Mouse (Mus musculus) midbrain, embryonic 13.5 days (tissue): ENCODE data around the gene Tmem189. TPM values are rescaled to one million over a fixed set of nuclear protein-coding genes. Genes with fewer than 3 reads are reported as not detected.

Experiments
- ATAC-seq: fragments of 200-750 bp; cut with Nextera tagmentation; 2 replicates; pipeline ENCODE4 v1.8.0; 2017; ENCODE audit warnings: mild to moderate bottlenecking, moderate TSS enrichment, moderate library complexity
- H3K27ac ChIP-seq: fragments of 300-500 bp; sonication (generic); 2 replicates; pipeline ENCODE4 v1.5.1; 2015; ENCODE audit warnings: inconsistent platforms, mild to moderate bottlenecking, moderate library complexity
- H3K27me3 ChIP-seq: fragments of 300-500 bp; sonication (generic); 2 replicates; pipeline ENCODE4 v1.6.1; 2015; ENCODE audit warnings: mild to moderate bottlenecking, inconsistent platforms
- H3K36me3 ChIP-seq: fragments of 300-500 bp; sonication (generic); 2 replicates; pipeline ENCODE4 v1.6.1; 2015; ENCODE audit warnings: mild to moderate bottlenecking, inconsistent platforms
- H3K4me1 ChIP-seq: fragments of 300-500 bp; sonication (generic); replicated peaks from 2 replicates; pipeline ENCODE4 v1.6.1; 2015; ENCODE audit warnings: inconsistent platforms
- H3K4me2 ChIP-seq: fragments of 300-500 bp; sonication (generic); replicated peaks from 2 replicates; pipeline ENCODE4 v1.6.1; 2015; ENCODE audit warnings: moderate library complexity, mild to moderate bottlenecking, inconsistent platforms
- H3K4me3 ChIP-seq: fragments of 300-500 bp; sonication (generic); replicated peaks from 2 replicates; pipeline ENCODE4 v1.5.1; 2015; ENCODE audit warnings: mild to moderate bottlenecking, inconsistent platforms
- H3K9ac ChIP-seq: fragments of 300-500 bp; sonication (generic); replicated peaks from 2 replicates; pipeline ENCODE4 v1.6.1; 2015; ENCODE audit warnings: mild to moderate bottlenecking, inconsistent platforms
- H3K9me3 ChIP-seq: fragments of 300-500 bp; sonication (generic); 2 replicates; pipeline ENCODE4 v1.6.1; 2016; ENCODE audit warnings: mild to moderate bottlenecking, inconsistent platforms
- WGBS: fragments of 180-500 bp; shearing (Covaris S2); methylation state at CpG from one replicate; pipeline ENCODE4 v1.1.7; 2015; 5-methylcytosine and 5-hydroxymethylcytosine counted together
- polyA plus RNA-seq: library from polyadenylated mRNA; unstranded; fragments of >200 nt; fragmentation: Nextera tagmentation; extraction: Ambion mirVana; gene quantifications from 2 replicates; pipeline ENCODE4 v1.2.1, GENCODE M21; 2015

The Tmem189 gene
- polyA plus RNA-seq, 1 experiment from 2014 or later = 28.0 TPM

DNA sequence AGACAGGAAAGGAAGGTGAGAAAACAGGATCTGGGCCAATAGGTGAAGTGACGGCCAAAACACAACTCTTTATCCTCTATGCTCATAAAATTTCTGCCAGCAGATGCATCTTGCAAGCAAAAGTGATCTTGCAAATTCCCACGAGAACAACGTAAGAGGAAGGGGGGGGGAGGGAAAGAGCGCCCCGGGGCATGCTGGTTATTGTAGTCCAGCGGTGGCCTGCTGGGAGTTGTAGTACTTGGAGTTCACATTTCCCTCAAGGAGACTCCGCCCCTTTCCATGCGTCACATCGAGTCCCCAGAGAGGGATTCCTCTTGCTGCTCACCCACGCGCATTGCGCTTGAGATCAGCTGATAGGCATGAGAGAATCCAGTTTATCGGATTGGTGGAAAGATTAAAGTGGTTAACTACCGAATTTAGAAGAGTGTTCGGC lies 55.3 kb downstream of the Tmem189 start:
- peak overlapping the region; percentile 49 for H3K4me2 ChIP-seq
- H3K9me3 ChIP-seq = no peaks in the 10 kb centered on the region
- WGBS = under 1% methylated on average over 15 of the region's 15 CpGs
- H3K36me3 ChIP-seq = no peaks in the 10 kb centered on the region
- peak overlapping the region; percentile 27 for H3K4me3 ChIP-seq
- peaks cover 38% of the 10 kb centered on the region for H3K4me1 ChIP-seq
- 0 out of 2 replicates have a peak overlapping the region, but pooled peaks have one; percentile 39 for H3K9ac ChIP-seq
- H3K27ac ChIP-seq = peak overlapping the region; percentile 49
- no peaks in the 10 kb centered on the region for H3K27me3 ChIP-seq
- ATAC-seq = peak; percentile 62

DNA sequence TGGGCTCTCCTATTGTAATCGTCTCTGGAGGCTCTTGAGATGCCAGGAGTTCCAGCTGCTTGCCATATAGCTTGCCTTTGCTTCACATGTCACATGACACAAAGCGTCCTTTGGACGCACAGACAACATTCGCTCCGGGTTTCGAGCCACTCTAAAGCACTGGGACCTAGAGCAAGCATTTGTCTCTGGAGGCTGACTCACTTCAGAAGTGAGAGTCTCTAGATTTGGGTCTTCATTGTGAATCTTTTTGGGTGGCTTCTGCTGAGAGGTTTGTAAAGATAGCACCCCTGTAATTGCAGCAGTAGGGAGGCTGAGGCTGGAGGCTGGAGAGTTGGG lies 56.1 kb downstream of the Tmem189 start:
- Histone ChIP-seq H3K27ac (no peak overlapping the region), H3K4me3 (no peak overlapping the region), H3K4me2 (no peak overlapping the region), H3K4me1 (peaks cover 47% of the 10 kb centered on the region), H3K36me3 (peaks cover 5% of the 10 kb centered on the region), H3K9ac (no peak overlapping the region), H3K27me3 (no peaks in the 10 kb centered on the region), H3K9me3 (no peaks in the 10 kb centered on the region)
- no peak for ATAC-seq
- 92% methylated on average over 6 of the region's 6 CpGs for WGBS

DNA sequence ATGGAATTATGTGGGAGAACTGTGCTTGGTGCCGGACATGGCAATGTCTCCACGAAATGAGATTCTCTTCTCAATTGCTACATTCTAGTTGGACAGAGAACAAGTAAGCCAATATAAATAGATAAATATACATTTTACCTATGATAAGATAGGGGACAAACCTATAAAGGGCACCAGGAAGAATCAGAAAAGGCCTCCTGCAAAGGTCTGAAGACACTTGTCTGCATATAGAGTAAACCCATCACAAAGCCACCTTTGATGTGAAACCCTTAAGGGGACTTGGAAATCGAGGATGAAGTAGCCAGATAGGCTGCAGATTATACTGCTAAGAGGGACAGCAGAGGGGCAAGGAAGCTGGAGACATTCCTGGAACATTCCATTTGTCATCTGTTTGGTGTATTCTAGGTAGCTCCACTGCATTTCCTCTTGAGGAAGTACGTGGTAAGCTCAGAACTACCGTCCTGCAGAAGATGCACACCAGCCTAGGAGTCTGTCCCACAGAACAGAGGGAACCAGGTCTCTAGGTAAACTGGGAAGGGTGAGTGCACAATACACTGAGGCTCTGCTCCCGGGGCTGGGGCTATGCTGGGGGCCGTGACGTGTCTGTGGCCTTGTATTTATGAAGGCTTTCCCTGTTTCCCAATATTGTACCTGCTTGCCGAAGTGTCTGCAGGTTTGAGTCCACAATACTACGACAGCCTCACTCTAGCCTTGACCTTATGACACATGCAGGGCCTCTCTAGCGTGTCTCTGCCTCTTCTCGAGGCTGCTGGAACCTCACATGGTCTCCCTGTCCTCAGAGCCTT lies 56.7 kb downstream of the Tmem189 start:
- Histone ChIP-seq H3K9me3 (no peaks in the 10 kb centered on the region), H3K4me3 (peak overlapping the region; percentile 90), H3K27ac (no peak overlapping the region), H3K36me3 (peaks cover 10% of the 10 kb centered on the region), H3K4me2 (peak overlapping the region; percentile 90), H3K4me1 (peaks cover 52% of the 10 kb centered on the region), H3K27me3 (no peaks in the 10 kb centered on the region), H3K9ac (peak overlapping the region; percentile 93; the same call in 1 of the 2 replicates)
- no peak for ATAC-seq
- 81% methylated on average over 12 of the region's 12 CpGs for WGBS

DNA sequence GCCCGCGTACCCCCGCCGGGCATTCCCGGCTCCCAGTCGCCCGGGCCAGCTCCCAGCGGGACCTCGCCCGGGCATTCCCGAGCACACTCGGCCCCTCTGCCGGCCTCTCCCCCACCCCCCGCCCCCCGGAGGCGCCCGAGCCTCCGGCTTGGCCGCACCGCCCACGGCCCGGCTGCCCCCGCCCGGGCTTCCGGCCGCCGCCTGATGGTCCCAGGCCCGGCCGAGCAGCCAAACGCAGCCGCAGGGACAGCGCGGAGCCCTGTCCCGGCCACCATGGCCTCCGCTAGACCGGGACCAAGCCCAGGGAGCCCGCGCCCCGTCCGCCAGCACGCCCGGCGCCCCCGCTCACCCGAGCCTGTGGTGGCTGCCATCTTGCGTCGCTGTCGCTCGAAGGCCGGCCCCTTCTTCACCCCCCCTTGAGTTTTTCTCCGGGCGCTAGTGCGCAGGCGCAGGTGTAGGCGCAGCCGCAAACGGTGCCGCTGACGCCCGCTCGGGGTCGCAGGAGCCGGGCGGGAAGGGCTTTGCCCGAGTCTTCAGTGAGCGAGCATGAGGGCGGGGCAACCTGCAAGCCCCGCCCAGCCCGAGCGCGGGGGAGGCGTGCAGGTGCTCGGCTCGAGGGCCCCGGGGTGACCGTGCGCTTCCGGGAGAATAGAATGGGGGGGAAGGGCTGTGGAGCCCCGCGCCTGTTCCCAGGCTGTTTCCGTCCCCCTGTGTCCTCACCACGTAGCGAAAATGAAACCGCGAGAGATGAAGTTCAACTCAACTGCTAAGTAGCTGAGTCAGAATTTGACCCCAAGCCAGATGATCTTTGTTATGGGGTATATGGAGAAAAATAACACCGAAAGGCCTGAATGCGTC lies 57.8 kb downstream of the Tmem189 start, which contains the start of gene Ube2v1:
TSS of gene Ube2v1 (minus strand) at position 505 of the 858 bp plus-strand sequence.
- ATAC-seq = peak; percentile 83
- H3K27ac ChIP-seq = peak within 1 kb of the TSS; percentile 90
- H3K4me3 ChIP-seq = peak within 1 kb of the TSS; percentile 90
- 1% methylated on average over 70 of the region's 87 CpGs for WGBS
- no peaks in the 10 kb centered on the region for H3K9me3 ChIP-seq
- no peaks in the 10 kb centered on the region for H3K27me3 ChIP-seq
- peak within 1 kb of the TSS; percentile 93 for H3K9ac ChIP-seq
- H3K4me2 ChIP-seq = peak within 1 kb of the TSS; percentile 90
- H3K36me3 ChIP-seq = peaks cover 20% of the 10 kb centered on the region
- peaks cover 63% of the 10 kb centered on the region for H3K4me1 ChIP-seq

DNA sequence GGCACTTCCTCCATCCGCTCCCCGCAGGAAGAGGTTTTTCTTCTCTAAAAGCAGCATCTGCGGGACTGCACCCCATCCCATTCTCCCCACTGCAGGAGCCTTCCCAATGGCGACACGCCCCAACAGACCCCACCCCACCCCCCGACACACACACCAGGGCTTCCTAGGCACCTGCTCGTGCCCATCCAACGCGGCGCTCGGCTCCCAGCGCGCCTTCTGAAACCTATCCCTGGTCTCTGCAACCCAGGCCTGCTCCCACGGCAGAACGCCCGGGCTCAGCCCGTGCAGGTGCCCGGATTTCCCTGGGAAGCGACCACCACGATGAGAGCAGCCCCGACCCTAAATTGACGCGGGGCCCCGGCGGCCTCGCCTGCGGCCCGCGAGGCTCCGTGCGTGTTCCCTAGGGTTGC lies 58.4 kb downstream of the Tmem189 start:
- Histone ChIP-seq H3K36me3 (peaks cover 22% of the 10 kb centered on the region), H3K4me2 (peak overlapping the region; percentile 90), H3K4me1 (peaks cover 64% of the 10 kb centered on the region), H3K4me3 (peak overlapping the region; percentile 90), H3K9ac (peak overlapping the region; percentile 93), H3K9me3 (no peaks in the 10 kb centered on the region), H3K27ac (peak overlapping the region; percentile 90), H3K27me3 (no peaks in the 10 kb centered on the region)
- WGBS = under 1% methylated on average over 24 of the region's 31 CpGs
- ATAC-seq = peak; percentile 25

DNA sequence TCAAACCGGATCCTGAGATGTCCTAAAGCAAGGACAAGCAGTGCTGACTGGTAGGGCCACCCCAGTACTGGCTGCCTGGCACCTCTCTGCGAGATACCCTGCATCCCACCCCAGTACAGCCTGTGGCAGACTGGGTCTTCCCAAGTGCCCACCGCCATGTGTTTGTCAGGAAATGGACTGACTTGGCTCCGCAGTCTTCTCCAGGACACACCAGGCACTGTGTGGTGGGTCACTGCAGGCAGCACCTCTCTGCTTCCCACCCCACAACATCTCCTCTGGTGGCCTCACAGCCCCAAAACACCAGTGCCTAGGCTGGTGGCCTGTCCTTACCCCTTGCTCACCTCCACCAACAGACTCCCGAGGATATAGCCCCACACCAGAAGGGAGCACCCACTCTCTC lies 59.2 kb downstream of the Tmem189 start:
- 80% methylated on average over 5 of the region's 5 CpGs for WGBS
- Histone ChIP-seq H3K27ac (no peak overlapping the region), H3K4me2 (peak overlapping the region; percentile 90), H3K4me1 (peaks cover 69% of the 10 kb centered on the region), H3K36me3 (peaks cover 22% of the 10 kb centered on the region), H3K27me3 (no peaks in the 10 kb centered on the region), H3K4me3 (peak overlapping the region; percentile 90), H3K9me3 (no peaks in the 10 kb centered on the region), H3K9ac (peak overlapping the region; percentile 93)
- ATAC-seq = no peak

DNA sequence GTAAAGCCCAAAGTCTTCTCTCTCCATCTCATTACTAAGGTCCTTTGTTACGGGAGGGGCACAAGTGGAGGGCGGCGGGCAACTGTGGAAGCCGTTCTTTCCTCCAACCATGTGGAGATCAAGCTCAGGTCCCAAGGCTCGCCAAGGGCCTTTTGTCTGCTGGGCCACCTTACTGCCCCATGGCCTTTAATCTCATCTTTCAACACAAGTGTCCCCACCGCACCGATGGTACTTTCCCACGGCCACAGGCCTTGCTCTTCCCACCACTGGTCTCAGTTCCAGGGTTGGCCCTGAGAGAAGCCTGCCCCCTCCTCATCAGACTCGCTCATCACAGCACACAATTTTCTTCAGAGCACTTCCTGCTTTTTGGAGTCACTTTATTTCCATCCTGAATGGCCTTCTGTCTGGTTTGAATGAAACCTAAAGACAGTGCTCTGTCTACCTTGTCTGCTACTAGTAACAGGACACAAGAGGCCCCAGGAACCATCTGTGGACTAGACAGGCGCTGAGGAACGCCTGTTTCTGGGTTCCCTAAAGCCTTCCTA lies 59.9 kb downstream of the Tmem189 start:
- Histone ChIP-seq H3K36me3 (peaks cover 22% of the 10 kb centered on the region), H3K4me3 (peak overlapping the region; percentile 90), H3K27ac (no peak overlapping the region), H3K4me2 (peak overlapping the region; percentile 90), H3K27me3 (no peaks in the 10 kb centered on the region), H3K4me1 (peaks cover 73% of the 10 kb centered on the region), H3K9me3 (no peaks in the 10 kb centered on the region), H3K9ac (peak overlapping the region; percentile 93)
- 72% methylated on average over 11 of the region's 11 CpGs for WGBS
- ATAC-seq = no peak

DNA sequence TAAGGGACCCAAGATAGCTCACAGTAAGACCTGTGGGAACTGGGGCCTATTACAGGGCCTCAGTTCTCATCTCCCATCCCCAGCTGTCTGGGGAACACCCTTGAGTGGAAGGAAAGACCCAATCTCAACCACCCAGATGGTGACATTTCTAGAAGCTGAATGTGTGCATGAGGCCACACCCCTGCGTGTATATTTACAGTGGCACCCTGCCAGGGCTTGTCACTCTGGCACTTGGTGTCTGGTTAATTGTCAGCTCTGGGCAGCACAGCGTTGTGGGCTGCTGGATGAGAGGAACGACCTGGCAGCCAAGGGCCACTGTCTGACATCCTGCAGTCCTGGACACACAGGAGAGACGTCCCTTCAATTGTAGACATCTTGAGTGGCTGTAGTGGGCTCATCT lies 60.8 kb downstream of the Tmem189 start:
- Histone ChIP-seq H3K4me3 (no peak overlapping the region), H3K4me1 (peaks cover 70% of the 10 kb centered on the region), H3K27me3 (no peaks in the 10 kb centered on the region), H3K36me3 (peaks cover 22% of the 10 kb centered on the region), H3K9me3 (no peaks in the 10 kb centered on the region), H3K9ac (0 out of 2 replicates have a peak overlapping the region, but pooled peaks have one; percentile 19), H3K4me2 (no peak overlapping the region), H3K27ac (peak overlapping the region; percentile 47)
- no peak for ATAC-seq
- WGBS = 69% methylated on average over 4 of the region's 4 CpGs

DNA sequence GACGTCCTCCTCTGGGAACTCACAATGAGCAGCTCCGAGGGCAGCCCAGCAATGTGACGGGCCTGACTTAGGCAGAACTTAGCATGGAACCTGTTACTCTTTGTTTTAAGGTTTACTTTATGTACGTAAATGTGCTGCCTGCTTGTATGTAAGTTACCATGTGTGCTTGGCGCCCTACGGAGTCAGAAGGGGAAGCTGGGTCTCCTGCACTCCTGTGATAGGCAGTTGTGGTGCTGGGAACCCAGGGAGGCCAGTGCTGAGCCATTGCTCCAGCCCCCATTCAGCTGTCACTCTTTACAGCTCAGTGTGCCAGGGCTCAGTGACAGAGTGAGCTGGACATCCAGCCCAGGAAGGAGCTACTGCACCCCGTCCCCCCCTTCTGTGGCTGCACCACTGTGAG lies 62.6 kb downstream of the Tmem189 start:
- WGBS = 81% methylated on average over 7 of the region's 7 CpGs
- H3K27me3 ChIP-seq = no peaks in the 10 kb centered on the region
- peaks cover 22% of the 10 kb centered on the region for H3K36me3 ChIP-seq
- H3K4me1 ChIP-seq = peaks cover 57% of the 10 kb centered on the region
- H3K27ac ChIP-seq = no peak overlapping the region
- peak overlapping the region; percentile 32; the same call in 1 of the 2 replicates for H3K9ac ChIP-seq
- no peak overlapping the region for H3K4me2 ChIP-seq
- H3K9me3 ChIP-seq = no peaks in the 10 kb centered on the region
- no peak overlapping the region for H3K4me3 ChIP-seq
- no peak for ATAC-seq

DNA sequence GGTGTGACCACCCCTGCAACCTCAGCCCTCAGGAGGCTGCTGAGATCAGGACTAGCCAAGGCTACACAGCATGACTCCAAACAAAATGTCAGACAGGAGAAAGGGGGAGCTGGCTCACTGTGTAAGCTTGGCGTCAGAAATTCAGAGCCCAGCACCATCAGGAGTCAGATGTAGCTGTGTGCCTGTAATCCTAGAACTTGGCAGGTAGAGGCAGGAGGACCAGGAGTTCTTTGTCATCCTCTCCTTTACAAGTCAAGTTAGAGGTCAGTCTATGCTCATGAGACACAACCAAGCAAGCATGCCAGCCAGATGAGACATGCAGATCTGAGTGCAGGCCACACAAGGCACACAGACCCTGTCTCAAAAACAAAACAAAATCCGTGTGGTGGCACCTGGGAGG lies 64.0 kb downstream of the Tmem189 start:
- Histone ChIP-seq H3K27ac (no peak overlapping the region), H3K27me3 (no peaks in the 10 kb centered on the region), H3K4me3 (no peak overlapping the region), H3K36me3 (peaks cover 22% of the 10 kb centered on the region), H3K9me3 (no peaks in the 10 kb centered on the region), H3K9ac (0 out of 2 replicates have a peak overlapping the region, but pooled peaks have one; percentile 24), H3K4me2 (no peak overlapping the region), H3K4me1 (peaks cover 61% of the 10 kb centered on the region)
- WGBS = 52% methylated on average over 2 of the region's 2 CpGs
- ATAC-seq = no peak

DNA sequence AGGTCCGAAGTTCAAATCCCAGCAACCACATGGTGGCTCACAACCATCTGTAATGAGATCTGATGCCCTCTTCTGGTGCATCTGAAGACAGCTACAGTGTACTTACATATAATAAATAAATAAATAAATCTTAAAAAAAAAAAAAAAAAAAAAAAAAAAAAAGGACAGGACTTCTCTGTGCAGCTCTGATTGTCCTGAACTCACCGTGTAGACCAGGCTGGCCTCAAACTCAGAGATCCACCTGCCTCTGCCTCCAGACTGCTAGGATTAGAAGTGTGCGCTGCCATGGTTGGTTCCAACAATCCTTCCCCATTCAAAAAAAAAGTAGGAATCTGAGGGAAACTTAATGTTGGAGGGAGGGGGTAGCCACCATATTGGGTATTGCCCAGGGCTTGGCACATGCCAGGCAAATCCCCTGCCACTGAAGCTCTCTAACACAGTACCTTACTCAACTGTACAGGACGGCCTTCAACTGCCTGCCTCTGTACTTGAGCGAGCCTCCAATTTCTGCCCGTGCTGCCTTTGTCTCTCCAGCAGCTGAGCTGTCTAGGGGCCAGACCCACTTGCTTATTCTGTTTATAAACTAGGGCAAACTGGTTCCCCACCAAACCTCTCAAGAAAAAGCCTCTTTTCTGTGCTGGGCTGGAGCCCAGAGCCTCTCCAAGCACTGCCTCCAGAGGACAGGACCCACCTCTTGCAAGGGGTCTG lies 65.1 kb downstream of the Tmem189 start:
- H3K4me1 ChIP-seq = peaks cover 50% of the 10 kb centered on the region

More for the DNA sequence above, 65.1 kb downstream of the Tmem189 start:
- no peak overlapping the region for H3K9ac ChIP-seq
- no peak overlapping the region for H3K4me3 ChIP-seq
- peaks cover 22% of the 10 kb centered on the region for H3K36me3 ChIP-seq
- H3K4me2 ChIP-seq = no peak overlapping the region
- H3K27me3 ChIP-seq = no peaks in the 10 kb centered on the region
- H3K27ac ChIP-seq = no peak overlapping the region
- ATAC-seq = no peak
- WGBS = 91% methylated on average over 5 of the region's 6 CpGs
- H3K9me3 ChIP-seq = no peaks in the 10 kb centered on the region
